ENCODE assay signal across 8 mouse cellular contexts in genomic region chr16:90220892-90221431, GRCm38 (mm10). TPM values are rescaled to one million over a fixed set of nuclear protein-coding genes. Genes with fewer than 3 reads are reported as not detected.
DNase-seq lines count a peak whose midpoint lies in the region; TF ChIP-seq lines count a peak whose summit lies in the region.

No protein-coding gene starts in this region.

- TF ChIP-seq POLR2A in bone marrow macrophage, adult 2 months (IDR thresholded peaks at IDR 0.05; ENCODE audit: borderline replicate concordance, low read depth, low read length), result no peak

- peaks cover 38% of the 10 kb centered on the region for H3K36me3 ChIP-seq in midbrain, embryonic 10.5 days

- no peak for TF ChIP-seq CTCF in bone marrow macrophage, adult 2 months (IDR thresholded peaks at IDR 0.05; ENCODE audit: low read depth, low read length)

- peak; percentile 43 for DNase-seq in gastrocnemius, adult 18-20 months (ENCODE audit: low spot score)
- no peak for DNase-seq in gastrocnemius, adult 8-10 months (ENCODE audit: low spot score in 2 of 2)
- peak; percentile 64 for DNase-seq in A20 (ENCODE audit: low read depth, low spot score)
- peak; percentile 40 to 42 for DNase-seq in frontal cortex, postnatal 36 days (ENCODE audit: low spot score in 2 of 2)
- peak; percentile 30 to 66 for DNase-seq in layer of hippocampus, postnatal 25 days (ENCODE audit: extremely low spot score in 1 of 2, low spot score in 1 of 2)
- no peak for DNase-seq in midbrain, embryonic 10.5 days (ENCODE audit: low spot score)
- DNase-seq in yolk sac, embryonic 10.5 days (ENCODE audit: low spot score), result no peak

- under 1% methylated on average over 52 of the region's 52 CpGs for WGBS in midbrain, embryonic 10.5 days

- peaks cover 12% of the 10 kb centered on the region for H3K4me1 ChIP-seq in bone marrow macrophage, adult 2 months (ENCODE audit: control insufficient read depth, insufficient read depth, low read length)
- H3K4me1 ChIP-seq in midbrain, embryonic 10.5 days, result peaks cover 43% of the 10 kb centered on the region

- H3K9me3 ChIP-seq in midbrain, embryonic 10.5 days (replicated peaks), result no peaks in the 10 kb centered on the region

- peaks cover 6% of the 10 kb centered on the region; the same call in 1 of the 2 replicates for H3K27me3 ChIP-seq in midbrain, embryonic 10.5 days (ENCODE audit: low read depth, poor library complexity, severe bottlenecking)

- H3K4me3 ChIP-seq in bone marrow macrophage, adult 2 months (ENCODE audit: insufficient read depth, low read length), result peak overlapping the region; percentile 70
- peak overlapping the region; percentile 84 for H3K4me3 ChIP-seq in midbrain, embryonic 10.5 days

- H3K27ac ChIP-seq in bone marrow macrophage, adult 2 months (ENCODE audit: insufficient read depth, low read depth, low read length), result peak overlapping the region; percentile 63
- peak overlapping the region; percentile 95 for H3K27ac ChIP-seq in midbrain, embryonic 10.5 days (replicated peaks)

RNA-seq across cellular contexts. Expression of gene Sod1, which starts 0.4 kb away (rescaled TPM):
- 100 to 1,000 TPM; 292 to 307 TPM for total RNA-seq in gastrocnemius, adult 18-20 months (2021)
- total RNA-seq in gastrocnemius, adult 8-10 months (2022), result 100 to 1,000 TPM; 295 to 338 (median 309) TPM
- polyA plus RNA-seq in bone marrow macrophage, adult 2 months (2012; ENCODE audit: insufficient read depth, insufficient read length, missing spikeins), result 892 and 932 TPM in 2 replicates
- 100 to 1,000 TPM; 357 to 406 TPM for total RNA-seq in layer of hippocampus, postnatal 25 days (2021)
- 1,095 and 1,127 TPM in 2 replicates for polyA plus RNA-seq in midbrain, embryonic 10.5 days (2016; fragmentation: Nextera tagmentation; extraction: Ambion mirVana)

Comparison
In these comparisons a context has a peak if more than half of its experiments do, and no peak if none do; other contexts are left out.
1. DNase-seq: peak in gastrocnemius, adult 18-20 months (single experiment), A20 (single experiment), frontal cortex, postnatal 36 days (2 of 2) and layer of hippocampus, postnatal 25 days (2 of 2); none in gastrocnemius, adult 8-10 months (0 of 2), midbrain, embryonic 10.5 days (single experiment) and yolk sac, embryonic 10.5 days (single experiment).